Mouse (Mus musculus): ENCODE data around the gene Ankrd34b. TPM values are rescaled to one million over a fixed set of nuclear protein-coding genes. Genes with fewer than 3 reads are reported as not detected.
A peak's percentile ranks its signal among the peaks of the same experiment; 100 is the strongest.

The Ankrd34b gene
- polyA plus RNA-seq, 1 experiment from 2014 or later = 0.09 TPM

GRCm38 (mm10) chr13:92440286-92440685 lies 14.6 kb downstream of the Ankrd34b start:
- DNase-seq (ENCODE audit: low spot score) = no peak
- Histone ChIP-seq H3K9me3 (no peaks in the 10 kb centered on the region), H3K27ac (no peak overlapping the region), H3K36me3 (no peaks in the 10 kb centered on the region), H3K4me1 (no peaks in the 10 kb centered on the region), H3K27me3 (ENCODE audit: insufficient read depth, poor library complexity, severe bottlenecking) (peaks cover 3% of the 10 kb centered on the region; the same call in 1 of the 2 replicates), H3K4me3 (no peak overlapping the region)
- 69% methylated on average over 13 of the region's 13 CpGs for WGBS

GRCm38 (mm10) chr13:92446872-92447271 lies 21.2 kb downstream of the Ankrd34b start:
- Histone ChIP-seq H3K36me3 (no peaks in the 10 kb centered on the region), H3K4me1 (no peaks in the 10 kb centered on the region), H3K27ac (no peak overlapping the region), H3K27me3 (ENCODE audit: insufficient read depth, poor library complexity, severe bottlenecking) (no peaks in the 10 kb centered on the region), H3K9me3 (no peaks in the 10 kb centered on the region), H3K4me3 (no peak overlapping the region)
- peak; percentile 57 for DNase-seq (ENCODE audit: low spot score)
- 85% methylated on average over 7 of the region's 7 CpGs for WGBS

GRCm38 (mm10) chr13:92464698-92465097 lies 39.0 kb downstream of the Ankrd34b start:
- Histone ChIP-seq H3K4me3 (no peak overlapping the region), H3K4me1 (no peaks in the 10 kb centered on the region), H3K36me3 (no peaks in the 10 kb centered on the region), H3K9me3 (no peaks in the 10 kb centered on the region), H3K27ac (no peak overlapping the region), H3K27me3 (ENCODE audit: insufficient read depth, poor library complexity, severe bottlenecking) (no peaks in the 10 kb centered on the region)
- DNase-seq (ENCODE audit: low spot score) = no peak
- 81% methylated on average over 3 of the region's 3 CpGs for WGBS

- Histone ChIP-seq H3K9me3 (no peaks in the 10 kb centered on the region), H3K36me3 (no peaks in the 10 kb centered on the region), H3K4me3 (no peak overlapping the region), H3K4me1 (no peaks in the 10 kb centered on the region), H3K27me3 (ENCODE audit: insufficient read depth, poor library complexity, severe bottlenecking) (no peaks in the 10 kb centered on the region), H3K27ac (no peak overlapping the region)
- DNase-seq (ENCODE audit: low spot score) = no peak
- 70% methylated on average over 9 of the region's 9 CpGs for WGBS
Measured at GRCm38 (mm10) chr13:92467891-92468290, 42.2 kb downstream of the Ankrd34b start.

- Histone ChIP-seq H3K36me3 (no peaks in the 10 kb centered on the region), H3K27ac (no peak overlapping the region), H3K4me3 (no peak overlapping the region), H3K4me1 (no peaks in the 10 kb centered on the region), H3K27me3 (ENCODE audit: insufficient read depth, poor library complexity, severe bottlenecking) (no peaks in the 10 kb centered on the region), H3K9me3 (no peaks in the 10 kb centered on the region)
- DNase-seq (ENCODE audit: low spot score) = no peak
- WGBS = 79% methylated on average over 2 of the region's 2 CpGs
Measured at GRCm38 (mm10) chr13:92469381-92469780, 43.7 kb downstream of the Ankrd34b start.

GRCm38 (mm10) chr13:92470151-92470550 lies 44.5 kb downstream of the Ankrd34b start:
- DNase-seq (ENCODE audit: low spot score) = no peak

GRCm38 (mm10) chr13:92483348-92483747 lies 57.7 kb downstream of the Ankrd34b start:
- H3K9me3 ChIP-seq = no peaks in the 10 kb centered on the region
- no peaks in the 10 kb centered on the region for H3K4me1 ChIP-seq
- no peaks in the 10 kb centered on the region for H3K27me3 ChIP-seq (ENCODE audit: insufficient read depth, poor library complexity, severe bottlenecking)
- H3K4me3 ChIP-seq = peak overlapping the region; percentile 56
- 0 out of 2 replicates have a peak, but pooled peaks cover 6% of the 10 kb centered on the region for H3K36me3 ChIP-seq
- 0 out of 2 replicates have a peak overlapping the region, but pooled peaks have one; percentile 85 for H3K27ac ChIP-seq
- peak; percentile 83 for DNase-seq (ENCODE audit: low spot score)
- WGBS = 6% methylated on average over 3 of the region's 3 CpGs

More at GRCm38 (mm10) chr13:92470151-92470550, 44.5 kb downstream of the Ankrd34b start:
- no peak overlapping the region for H3K27ac ChIP-seq
- no peaks in the 10 kb centered on the region for H3K36me3 ChIP-seq
- 58% methylated on average over 2 of the region's 2 CpGs for WGBS
- H3K9me3 ChIP-seq = no peaks in the 10 kb centered on the region
- H3K4me1 ChIP-seq = no peaks in the 10 kb centered on the region
- H3K27me3 ChIP-seq (ENCODE audit: insufficient read depth, poor library complexity, severe bottlenecking) = no peaks in the 10 kb centered on the region
- H3K4me3 ChIP-seq = no peak overlapping the region

- 0 out of 2 replicates have a peak, but pooled peaks cover 7% of the 10 kb centered on the region for H3K36me3 ChIP-seq
- H3K4me1 ChIP-seq = no peaks in the 10 kb centered on the region
- 5% methylated on average over 19 of the region's 19 CpGs for WGBS
- no peaks in the 10 kb centered on the region for H3K27me3 ChIP-seq (ENCODE audit: insufficient read depth, poor library complexity, severe bottlenecking)
- H3K9me3 ChIP-seq = no peaks in the 10 kb centered on the region
- peak within 1 kb of the TSS; percentile 56 for H3K4me3 ChIP-seq
- DNase-seq (ENCODE audit: low spot score) = peak; percentile 98
- peak within 1 kb of the TSS; percentile 85 for H3K27ac ChIP-seq
Measured at GRCm38 (mm10) chr13:92483852-92484463, 58.3 kb downstream of the Ankrd34b start, which contains the start of gene Fam151b. Gene Fam151b (minus strand): TSS chr13:92484015.

- Histone ChIP-seq H3K36me3 (peaks cover 44% of the 10 kb centered on the region), H3K4me3 (no peak overlapping the region), H3K27me3 (ENCODE audit: insufficient read depth, poor library complexity, severe bottlenecking) (no peaks in the 10 kb centered on the region), H3K27ac (no peak overlapping the region), H3K9me3 (no peaks in the 10 kb centered on the region), H3K4me1 (no peaks in the 10 kb centered on the region)
- WGBS = 85% methylated on average over 4 of the region's 4 CpGs
- no peak for DNase-seq (ENCODE audit: low spot score)
Measured at GRCm38 (mm10) chr13:92490817-92491216, 65.1 kb downstream of the Ankrd34b start.

Other genes with a start within 250 kb of the Ankrd34b start
- 0.74 and 0.79 TPM in 2 replicates for gene Gm20379, start 119.9 kb upstream of the Ankrd34b start, polyA plus RNA-seq (2016; fragmentation: Nextera tagmentation; extraction: Ambion mirVana)
- 15.7 and 20.4 TPM in 2 replicates for gene Dhfr, start 71.2 kb upstream of the Ankrd34b start, polyA plus RNA-seq (2016; fragmentation: Nextera tagmentation; extraction: Ambion mirVana)
- 19.7 and 23.6 TPM in 2 replicates for gene Msh3, start 70.9 kb upstream of the Ankrd34b start, polyA plus RNA-seq (2016; fragmentation: Nextera tagmentation; extraction: Ambion mirVana)
- gene Fam151b, start 58.1 kb downstream of the Ankrd34b start, polyA plus RNA-seq (2016; fragmentation: Nextera tagmentation; extraction: Ambion mirVana) = not detected in 2 replicates
- 10.0 and 10.1 TPM in 2 replicates for gene Zfyve16, start 105.0 kb downstream of the Ankrd34b start, polyA plus RNA-seq (2016; fragmentation: Nextera tagmentation; extraction: Ambion mirVana)
- gene Spz1, start 150.3 kb downstream of the Ankrd34b start, polyA plus RNA-seq (2016; fragmentation: Nextera tagmentation; extraction: Ambion mirVana) = not detected in 2 replicates
- gene Serinc5, start 185.2 kb downstream of the Ankrd34b start, polyA plus RNA-seq (2016; fragmentation: Nextera tagmentation; extraction: Ambion mirVana) = 14.7 and 15.4 TPM in 2 replicates